Mouse (Mus musculus) embryo, embryonic 9.5 days (tissue): ENCODE results near the gene Tubal3.

Experiments
- DNase-seq: peaks from one replicate; pipeline ENCODE4 v3.0.0-alpha.2; 2017; ENCODE audit errors: extremely low spot score

The Tubal3 gene

GRCm38 (mm10) chr13:3924483-3924882 lies 6.4 kb downstream of the Tubal3 start:
- DNase-seq, result no peak

- DNase-seq, result no peak
Observed at GRCm38 (mm10) chr13:3925632-3926031, 7.6 kb downstream of the Tubal3 start.

- no peak for DNase-seq
Observed at GRCm38 (mm10) chr13:3926046-3926445, 8.0 kb downstream of the Tubal3 start.

- DNase-seq, result no peak
Observed at GRCm38 (mm10) chr13:3944699-3945098, 26.6 kb downstream of the Tubal3 start.

- no peak for DNase-seq
Observed at GRCm38 (mm10) chr13:3945249-3945648, 27.2 kb downstream of the Tubal3 start, which contains the start of gene Ucn3. Gene Ucn3 (minus strand): TSS chr13:3945349.

- DNase-seq, result no peak
Observed at GRCm38 (mm10) chr13:3947267-3947666, 29.2 kb downstream of the Tubal3 start.

GRCm38 (mm10) chr13:3949477-3949876 lies 31.4 kb downstream of the Tubal3 start:
- no peak for DNase-seq

GRCm38 (mm10) chr13:3951198-3951914 lies 33.3 kb downstream of the Tubal3 start:
- DNase-seq, result no peak

- no peak for DNase-seq
Observed at GRCm38 (mm10) chr13:3968849-3969248, 50.8 kb downstream of the Tubal3 start.
